Mouse (Mus musculus): ENCODE measurements around the gene Nt5dc3.

DNA sequence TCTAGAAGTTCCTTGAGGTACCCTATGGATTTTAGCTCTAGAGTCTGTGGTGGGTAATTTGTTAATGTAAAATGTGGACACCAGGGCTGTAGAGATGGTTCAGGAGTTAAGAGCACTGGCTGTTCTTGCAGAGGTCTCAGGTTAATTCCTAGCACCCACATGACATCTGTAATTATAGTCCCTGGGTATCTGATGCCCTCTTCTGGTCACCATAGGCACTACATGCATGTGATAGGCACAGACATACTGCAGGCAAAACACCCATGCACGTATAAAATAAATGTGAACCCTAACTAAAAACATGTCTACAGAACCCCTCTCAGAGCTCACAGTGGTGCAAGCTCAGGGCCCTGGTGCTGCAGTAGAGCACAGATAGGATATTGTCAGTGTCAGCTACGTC is 50.7 kb downstream of the Nt5dc3 start:
- TF ChIP-seq CTCF (IDR thresholded peaks at IDR 0.05; ENCODE audit: borderline replicate concordance, extremely low read depth, insufficient read depth, insufficient read length) = no peak
- TF ChIP-seq POLR2A (IDR thresholded peaks at IDR 0.05; ENCODE audit: borderline replicate concordance, extremely low read depth, insufficient read depth, insufficient read length, poor library complexity, severe bottlenecking) = no peak
